8 mouse cellular contexts compared by ENCODE assay signal in the genomic region with DNA sequence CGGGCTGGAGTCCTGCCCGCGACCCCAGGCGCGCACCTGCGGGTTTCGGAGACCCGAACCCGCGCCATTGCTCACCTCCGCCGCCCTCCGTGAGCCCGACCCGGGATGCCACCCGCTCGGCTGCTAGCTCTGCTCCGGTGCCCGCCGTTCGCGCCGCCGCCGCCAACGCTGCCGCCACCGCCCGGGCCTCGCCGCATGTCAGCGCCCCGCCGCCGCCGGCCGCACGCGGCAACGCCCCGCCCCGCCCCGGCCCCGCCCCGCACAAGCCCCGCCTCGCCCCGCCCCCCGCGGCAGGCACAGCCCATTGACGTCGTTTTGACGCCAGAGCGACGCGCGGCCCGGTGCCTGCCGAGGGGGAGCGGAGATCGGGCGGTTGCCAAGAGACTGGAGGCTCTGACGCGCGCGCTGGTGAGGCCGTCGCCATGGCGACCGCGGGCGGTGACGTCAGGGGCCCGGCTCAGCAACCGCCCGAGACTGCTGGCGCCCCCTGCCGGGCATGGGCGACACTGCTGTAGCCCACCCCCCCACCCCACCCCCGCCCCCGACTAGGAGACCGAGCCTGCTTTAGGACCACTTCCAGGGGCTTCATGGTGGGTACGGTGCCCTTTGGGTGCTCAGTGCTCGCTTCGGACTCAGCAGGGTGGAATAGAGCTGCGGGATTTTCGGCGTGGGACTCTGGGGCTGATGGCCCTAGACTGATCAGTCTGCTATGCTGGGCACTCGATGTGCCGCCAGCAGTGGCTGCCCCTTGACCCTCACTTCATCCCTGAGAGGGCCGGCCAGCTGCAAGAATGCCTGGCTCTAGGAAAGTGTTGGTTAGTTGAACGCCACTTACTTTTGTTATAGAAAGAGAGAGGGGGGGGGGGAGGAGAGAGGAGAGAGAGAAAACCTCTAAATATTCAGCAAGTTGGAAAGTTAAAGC. TPM values are rescaled to one million over a fixed set of nuclear protein-coding genes. Genes with fewer than 3 reads are reported as not detected.
A peak's percentile ranks its signal among the peaks of the same experiment; 100 is the strongest.
DNase-seq lines count a peak whose midpoint lies in the region; ATAC-seq and TF ChIP-seq lines count a peak whose summit lies in the region.

Sik1 (minus strand) TSS at position 208 of the 922 bp plus-strand sequence.

- peak within 1 kb of the TSS; percentile 88 for H3K4me3 ChIP-seq in embryonic facial prominence, embryonic 13.5 days
- peak within 1 kb of the TSS; percentile 98 for H3K4me3 ChIP-seq in heart, adult 2 months
- peak within 1 kb of the TSS; percentile 91 for H3K4me3 ChIP-seq in limb, embryonic 14.5 days (replicated peaks; ENCODE audit: low read length)
- H3K4me3 ChIP-seq in midbrain, postnatal 0 days (ENCODE audit: low read depth, low read length), result peak within 1 kb of the TSS; percentile 62

- no peaks in the 10 kb centered on the region for H3K27me3 ChIP-seq in embryonic facial prominence, embryonic 13.5 days
- no peaks in the 10 kb centered on the region for H3K27me3 ChIP-seq in heart, adult 2 months (ENCODE audit: control insufficient read depth, insufficient read depth, low read length)
- H3K27me3 ChIP-seq in limb, embryonic 14.5 days (ENCODE audit: control insufficient read depth, insufficient read depth, low read length), result no peaks in the 10 kb centered on the region
- no peaks in the 10 kb centered on the region for H3K27me3 ChIP-seq in midbrain, postnatal 0 days (ENCODE audit: insufficient read depth, low read length)

- peak; percentile 88 for ATAC-seq in embryonic facial prominence, embryonic 13.5 days (ENCODE audit: insufficient number of reproducible peaks, insufficient read depth, low FRiP score, low TSS enrichment, low read depth)
- ATAC-seq in limb, embryonic 14.5 days (ENCODE audit: low FRiP score, low read depth), result peak; percentile 94
- ATAC-seq in midbrain, postnatal 0 days (ENCODE audit: low FRiP score), result peak; percentile 95

- under 1% methylated on average over 90 of the region's 92 CpGs for WGBS in embryonic facial prominence, embryonic 13.5 days
- WGBS in heart, adult 2 months, result 1% methylated on average over 87 of the region's 92 CpGs
- 0% methylated on average over 24 of the region's 92 CpGs for WGBS in limb, embryonic 14.5 days
- under 1% methylated on average over 38 of the region's 92 CpGs for WGBS in midbrain, postnatal 0 days

- H3K4me1 ChIP-seq in embryonic facial prominence, embryonic 13.5 days, result peaks cover 38% of the 10 kb centered on the region
- H3K4me1 ChIP-seq in heart, adult 2 months (ENCODE audit: control insufficient read depth, insufficient read depth, low read length), result peaks cover 21% of the 10 kb centered on the region
- H3K4me1 ChIP-seq in limb, embryonic 14.5 days (ENCODE audit: control insufficient read depth, insufficient read depth, low read length), result peaks cover 22% of the 10 kb centered on the region
- peaks cover 3% of the 10 kb centered on the region; the same call in 1 of the 2 replicates for H3K4me1 ChIP-seq in midbrain, postnatal 0 days (ENCODE audit: insufficient read depth, low read length)

- H3K9me3 ChIP-seq in embryonic facial prominence, embryonic 13.5 days, result no peaks in the 10 kb centered on the region
- no peaks in the 10 kb centered on the region for H3K9me3 ChIP-seq in limb, embryonic 14.5 days (ENCODE audit: control insufficient read depth, low read length)
- H3K9me3 ChIP-seq in midbrain, postnatal 0 days (ENCODE audit: low read length), result no peaks in the 10 kb centered on the region

- intact Hi-C loops in heart, adult 2 months (cut with DNase I), result loop anchor here (1.0 to 2.0 kb wide), 7 partner anchors 28 to 171 kb away; no protein-coding TSS in a partner anchor

- 0 out of 2 replicates have a peak, but pooled peaks have one; percentile 22 for TF ChIP-seq EP300 in heart, adult 2 months (IDR thresholded peaks at IDR 0.05; ENCODE audit: insufficient read depth, low read depth, low read length)

- H3K4me2 ChIP-seq in embryonic facial prominence, embryonic 13.5 days, result peak within 1 kb of the TSS; percentile 94
- H3K4me2 ChIP-seq in limb, embryonic 14.5 days (replicated peaks; ENCODE audit: low read depth, low read length, severe bottlenecking), result peak within 1 kb of the TSS; percentile 88
- H3K4me2 ChIP-seq in midbrain, postnatal 0 days (ENCODE audit: low read depth, low read length, poor library complexity, severe bottlenecking), result peak within 1 kb of the TSS; percentile 71

- H3K36me3 ChIP-seq in embryonic facial prominence, embryonic 13.5 days, result peaks cover 6% of the 10 kb centered on the region
- H3K36me3 ChIP-seq in heart, adult 2 months (ENCODE audit: control insufficient read depth, insufficient read depth, low read length), result peaks cover 10% of the 10 kb centered on the region; the same call in 1 of the 2 replicates
- peaks cover 7% of the 10 kb centered on the region for H3K36me3 ChIP-seq in limb, embryonic 14.5 days (ENCODE audit: control insufficient read depth, insufficient read depth, low read length)
- peaks cover 2% of the 10 kb centered on the region; the same call in 1 of the 2 replicates for H3K36me3 ChIP-seq in midbrain, postnatal 0 days (ENCODE audit: insufficient read depth, low read length)

- TF ChIP-seq POLR2A in heart, adult 2 months (IDR thresholded peaks at IDR 0.05; ENCODE audit: insufficient read depth, low read depth, low read length), result peak; percentile 44; the same call in 1 of the 2 replicates
- no peak for TF ChIP-seq POLR2A in limb, embryonic 14.5 days (IDR thresholded peaks at IDR 0.05; ENCODE audit: borderline replicate concordance, extremely low read depth, insufficient read depth, insufficient read length)

- peak within 1 kb of the TSS; percentile 85 for H3K27ac ChIP-seq in embryonic facial prominence, embryonic 13.5 days
- H3K27ac ChIP-seq in heart, adult 2 months, result peak within 1 kb of the TSS; percentile 99
- peak within 1 kb of the TSS; percentile 85 for H3K27ac ChIP-seq in limb, embryonic 14.5 days (replicated peaks; ENCODE audit: low read depth, low read length)
- H3K27ac ChIP-seq in midbrain, postnatal 0 days (ENCODE audit: low read depth, low read length), result peak within 1 kb of the TSS; percentile 67

- peak; percentile 91 for DNase-seq in 3134 (ENCODE audit: extremely low read depth, insufficient read length, low spot score)
- DNase-seq in adrenal gland, postnatal 36 days, result peak; percentile 99
- DNase-seq in heart, adult 2 months, result peak; percentile 98 to 99
- DNase-seq in kidney, adult 8-10 months, result peak; percentile 98
- peak; percentile 97 for DNase-seq in limb, embryonic 14.5 days (ENCODE audit: low spot score)
- DNase-seq in midbrain, postnatal 0 days (ENCODE audit: low spot score), result peak; percentile 98
- DNase-seq in spleen, postnatal 14 days (ENCODE audit: low spot score in 2 of 2), result peak; percentile 93 to 97

- TF ChIP-seq CTCF in heart, adult 2 months (IDR thresholded peaks at IDR 0.05), result peak; percentile 91
- peak; percentile 75 for TF ChIP-seq CTCF in midbrain, postnatal 0 days (IDR thresholded peaks at IDR 0.05)

- peak within 1 kb of the TSS; percentile 89 for H3K9ac ChIP-seq in embryonic facial prominence, embryonic 13.5 days
- peak within 1 kb of the TSS; percentile 98 for H3K9ac ChIP-seq in heart, adult 2 months (ENCODE audit: low read depth, low read length)
- H3K9ac ChIP-seq in limb, embryonic 14.5 days (ENCODE audit: low read depth, low read length, severe bottlenecking), result peak within 1 kb of the TSS; percentile 81
- peak within 1 kb of the TSS; percentile 87 for H3K9ac ChIP-seq in midbrain, postnatal 0 days (replicated peaks; ENCODE audit: low read length, poor library complexity, severe bottlenecking)

- H3K79me2 ChIP-seq in heart, adult 2 months (replicated peaks; ENCODE audit: control insufficient read depth, insufficient read depth, low read length), result peaks cover 3% of the 10 kb centered on the region

RNA-seq across cellular contexts. Expression of gene Sik1, which starts in this region (rescaled TPM):
- total RNA-seq in adrenal gland, postnatal 36 days (2021), result 100 to 1,000 TPM; 124 to 127 TPM
- polyA plus RNA-seq in embryonic facial prominence, embryonic 13.5 days (2015; fragmentation: Nextera tagmentation; extraction: Ambion mirVana), result 15.6 and 17.1 TPM in 2 replicates
- total RNA-seq in heart, adult 2 months (2021), result 10 to 100 TPM; 39.6 to 62.7 TPM
- polyA plus RNA-seq in heart, adult 2 months (2012; rRNA removed), result 15.4 and 21.0 TPM in 2 replicates
- polyA plus RNA-seq in limb, embryonic 14.5 days (2012; rRNA removed), result 19.9 and 23.5 TPM in 2 replicates
- polyA plus RNA-seq in limb, embryonic 14.5 days (2014; fragmentation: Nextera tagmentation; extraction: Ambion mirVana), result 22.3 and 26.9 TPM in 2 replicates
- 48.5 and 54.2 TPM in 2 replicates for total RNA-seq in midbrain, postnatal 0 days (2014; rRNA removed)
- 17.6 and 22.3 TPM in 2 replicates for polyA plus RNA-seq in midbrain, postnatal 0 days (2015; fragmentation: Nextera tagmentation; extraction: Ambion mirVana)

Comparison
In these comparisons a context has a peak if more than half of its experiments do, and no peak if none do; other contexts are left out.
1. Peak in every context shown above with its lines: DNase-seq, ATAC-seq, H3K4me3 ChIP-seq and H3K27ac ChIP-seq.